Mouse (Mus musculus): ENCODE results near the gene Vat1.

GRCm38 (mm10) chr11:101446319-101446718, 19.7 kb downstream of the Vat1 start:
- TF ChIP-seq GATA1 (IDR thresholded peaks at IDR 0.05; ENCODE audit: borderline replicate concordance, low read length), result no peak
- TF ChIP-seq FLI1 (IDR thresholded peaks at IDR 0.05; ENCODE audit: low read length), result no peak
